Mouse (Mus musculus) small intestine, adult 2 months (tissue): ENCODE measurements at regions not wholly inside any gene's neighbourhood (a gene's known extent, or its start where the extent isn't known, plus 50 kb on each side); places are given as distances from the start of the nearest gene placed in this dataset.

ENCODE experiments used
- H3K27ac ChIP-seq: fragments of 200-500 bp; 2 replicates; pipeline ENCODE4 v1.5.1; 2012; ENCODE audit warnings: low read depth, low read length, control low read depth, inconsistent platforms; ENCODE audit not compliant: insufficient read depth
- H3K27me3 ChIP-seq: fragments of 200-500 bp; 2 replicates; pipeline ENCODE4 v1.6.1; 2012; ENCODE audit warnings: mild to moderate bottlenecking, moderate library complexity, low read length, inconsistent platforms; ENCODE audit not compliant: control insufficient read depth, insufficient read depth
- H3K36me3 ChIP-seq: fragments of 200-500 bp; 2 replicates; pipeline ENCODE4 v1.6.1; 2012; ENCODE audit warnings: mild to moderate bottlenecking, low read length, control low read depth, inconsistent platforms; ENCODE audit not compliant: control insufficient read depth, insufficient read depth
- H3K4me1 ChIP-seq: fragments of 200-500 bp; 2 replicates; pipeline ENCODE4 v1.6.1; 2012; ENCODE audit warnings: low read length, inconsistent platforms, mixed read lengths; ENCODE audit not compliant: control insufficient read depth, insufficient read depth, insufficient read length
- H3K4me3 ChIP-seq: fragments of 200-500 bp; 2 replicates; pipeline ENCODE4 v1.5.1; 2012; ENCODE audit warnings: low read depth, mild to moderate bottlenecking, control low read depth, inconsistent platforms, low read length, moderate library complexity
- CTCF ChIP-seq: fragments of 200-500 bp; IDR thresholded peaks from 2 replicates; pipeline ENCODE4 v1.5.1; 2012; ENCODE audit warnings: low read depth, mild to moderate bottlenecking, control low read depth, inconsistent platforms, low read length, moderate library complexity, mixed read lengths; ENCODE audit not compliant: insufficient replicate concordance, insufficient read length; ENCODE audit errors: extremely low read depth
- POLR2A ChIP-seq: fragments of 200-500 bp; IDR thresholded peaks from 2 replicates; pipeline ENCODE4 v1.6.1; 2012; ENCODE audit warnings: low read depth, mild to moderate bottlenecking, control low read depth, inconsistent platforms, low read length, moderate library complexity
- WGBS: fragments of 180-500 bp; shearing (Covaris S2); methylation state at CpG from one replicate; pipeline ENCODE4 v1.1.7; 2018; 5-methylcytosine and 5-hydroxymethylcytosine counted together

DNA sequence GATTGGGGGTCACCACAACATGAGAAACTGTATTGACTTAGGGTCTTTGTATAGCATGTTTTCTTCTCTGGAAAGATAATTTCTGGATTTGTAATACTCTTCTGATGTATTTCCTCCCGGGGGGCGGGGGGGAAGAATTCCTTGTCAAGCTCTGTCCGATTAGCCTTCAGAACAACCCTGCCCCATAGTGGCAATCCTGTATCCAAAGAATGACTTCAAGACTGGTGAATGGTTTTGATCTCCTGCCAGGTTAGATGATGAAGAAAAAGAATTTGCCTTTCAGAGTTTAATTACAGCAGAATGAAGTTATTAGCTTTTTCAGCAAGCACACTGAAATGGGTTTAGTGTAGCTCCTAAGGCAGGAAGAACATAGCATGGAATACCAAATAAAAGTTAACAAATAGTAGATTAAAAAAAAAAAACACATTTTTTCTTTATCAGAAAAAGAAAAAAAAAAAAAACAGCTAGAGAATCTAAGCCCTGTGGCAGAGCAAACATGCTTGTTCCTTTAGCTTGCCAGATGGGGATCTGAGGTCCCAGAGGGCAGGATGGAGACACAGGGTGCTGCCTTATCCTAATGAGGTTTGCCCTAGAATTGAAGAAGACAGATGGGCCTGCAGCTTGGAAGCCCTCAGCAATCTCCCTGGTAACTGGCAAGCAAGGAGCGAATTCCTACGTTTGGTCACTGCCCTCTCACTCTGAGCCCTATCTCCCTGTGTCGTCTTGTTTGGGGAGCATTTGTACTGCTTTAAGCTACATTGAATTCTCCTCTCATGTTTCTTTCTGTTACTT lies 280.9 kb upstream of the Gm9972 start:
- H3K36me3 ChIP-seq = no peaks in the 10 kb centered on the region
- H3K27ac ChIP-seq = no peak overlapping the region
- no peaks in the 10 kb centered on the region for H3K27me3 ChIP-seq
- WGBS = 71% methylated on average over 6 of the region's 6 CpGs
- TF ChIP-seq CTCF = no peak
- no peak for TF ChIP-seq POLR2A
- H3K4me1 ChIP-seq = no peaks in the 10 kb centered on the region
- H3K4me3 ChIP-seq = no peak overlapping the region

DNA sequence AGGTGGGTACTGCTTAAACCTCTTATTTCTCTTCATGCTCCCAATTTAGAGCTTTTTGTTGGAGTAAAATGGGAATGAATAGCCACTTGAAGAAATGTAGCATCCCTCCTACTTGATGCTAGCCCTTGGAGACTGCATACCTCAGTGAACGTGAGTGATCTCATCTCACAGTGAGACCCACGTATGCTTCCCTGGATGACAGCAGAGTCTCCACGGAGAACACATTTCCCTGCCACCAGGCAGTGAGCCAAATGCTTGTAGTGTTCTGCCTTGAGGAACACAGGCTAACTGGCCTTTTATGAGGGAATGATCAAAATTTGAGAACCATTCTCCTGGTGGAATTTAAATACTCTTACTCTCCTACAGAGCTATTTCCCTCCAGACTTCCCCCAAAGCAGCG lies 280.1 kb upstream of the Gm9972 start:
- no peaks in the 10 kb centered on the region for H3K36me3 ChIP-seq
- 60% methylated on average over 4 of the region's 4 CpGs for WGBS
- H3K4me1 ChIP-seq = no peaks in the 10 kb centered on the region
- H3K27me3 ChIP-seq = no peaks in the 10 kb centered on the region
- no peak overlapping the region for H3K27ac ChIP-seq
- no peak overlapping the region for H3K4me3 ChIP-seq
- TF ChIP-seq POLR2A = no peak
- TF ChIP-seq CTCF = no peak

- no peak for TF ChIP-seq POLR2A
- no peak for TF ChIP-seq CTCF
- Histone ChIP-seq H3K27ac (no peak overlapping the region), H3K4me1 (no peaks in the 10 kb centered on the region), H3K36me3 (no peaks in the 10 kb centered on the region), H3K27me3 (no peaks in the 10 kb centered on the region), H3K4me3 (no peak overlapping the region)
These were observed 270.3 kb upstream of the Gm9972 start for GRCm38 (mm10) chr11:42765213-42765612.

GRCm38 (mm10) chr11:42775074-42775676 lies 260.4 kb upstream of the Gm9972 start:
- Histone ChIP-seq H3K4me3 (no peak overlapping the region), H3K27ac (no peak overlapping the region), H3K4me1 (no peaks in the 10 kb centered on the region), H3K27me3 (no peaks in the 10 kb centered on the region), H3K36me3 (no peaks in the 10 kb centered on the region)
- no peak for TF ChIP-seq CTCF
- TF ChIP-seq POLR2A = no peak
- WGBS = 57% methylated on average over 4 of the region's 4 CpGs

DNA sequence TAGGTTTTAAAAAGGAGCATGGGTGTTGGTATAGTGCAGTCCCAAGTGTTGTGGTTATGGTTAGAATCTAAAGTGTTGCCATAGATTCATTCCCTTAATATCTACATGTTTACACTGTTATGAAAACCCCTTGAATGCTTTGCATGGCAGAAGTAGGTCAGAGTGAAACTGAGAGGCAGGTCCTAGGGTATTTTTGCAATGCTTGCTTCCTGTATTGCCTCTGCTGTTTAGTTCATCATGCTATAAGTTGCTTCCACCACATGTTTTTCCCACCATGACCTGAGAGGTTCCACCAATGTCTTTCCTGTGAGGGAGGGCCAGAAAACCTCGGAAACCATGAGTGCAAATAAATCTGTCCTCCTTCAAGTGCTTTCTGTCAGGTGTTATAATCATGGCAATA lies 224.1 kb upstream of the Gm9972 start:
- H3K4me3 ChIP-seq = no peak overlapping the region
- H3K4me1 ChIP-seq = no peaks in the 10 kb centered on the region
- WGBS = 74% methylated on average over 1 of the region's 1 CpGs
- no peaks in the 10 kb centered on the region for H3K36me3 ChIP-seq
- no peaks in the 10 kb centered on the region for H3K27me3 ChIP-seq
- no peak overlapping the region for H3K27ac ChIP-seq
- TF ChIP-seq POLR2A = no peak
- no peak for TF ChIP-seq CTCF

- Histone ChIP-seq H3K27me3 (no peaks in the 10 kb centered on the region), H3K4me1 (no peaks in the 10 kb centered on the region), H3K36me3 (no peaks in the 10 kb centered on the region), H3K4me3 (no peak overlapping the region), H3K27ac (no peak overlapping the region)
- WGBS = 71% methylated on average over 2 of the region's 2 CpGs
- TF ChIP-seq CTCF = no peak
- TF ChIP-seq POLR2A = no peak
These were observed 219.8 kb upstream of the Gm9972 start for GRCm38 (mm10) chr11:42815753-42816152.

- Histone ChIP-seq H3K4me3 (no peak overlapping the region), H3K36me3 (no peaks in the 10 kb centered on the region), H3K27ac (no peak overlapping the region), H3K4me1 (no peaks in the 10 kb centered on the region), H3K27me3 (no peaks in the 10 kb centered on the region)
- WGBS = 34% methylated on average over 1 of the region's 1 CpGs
- TF ChIP-seq CTCF (no peak), POLR2A (no peak)
These were observed 212.7 kb upstream of the Gm9972 start for GRCm38 (mm10) chr11:42822835-42823234.

DNA sequence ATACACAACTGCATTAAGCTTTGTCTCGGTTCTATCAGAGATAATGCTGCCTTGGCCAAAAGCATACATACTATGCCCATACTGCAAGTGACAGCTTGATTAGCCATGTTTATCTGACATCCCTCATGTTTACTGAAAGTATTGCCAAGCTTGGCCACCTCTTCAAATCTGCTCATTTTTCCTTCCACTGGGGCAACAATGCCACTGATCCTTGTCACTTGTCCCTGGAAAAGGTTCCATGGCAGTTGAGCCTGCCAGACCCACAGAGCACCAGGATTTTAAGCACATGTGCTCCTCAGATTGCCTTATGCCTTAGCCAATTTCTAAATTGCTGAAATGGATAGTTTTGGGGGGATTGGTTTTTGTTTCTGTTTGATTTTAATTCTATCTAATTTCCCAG lies 189.8 kb upstream of the Gm9972 start:
- H3K27ac ChIP-seq = no peak overlapping the region
- no peaks in the 10 kb centered on the region for H3K27me3 ChIP-seq
- H3K4me3 ChIP-seq = no peak overlapping the region
- H3K4me1 ChIP-seq = no peaks in the 10 kb centered on the region
- TF ChIP-seq CTCF = no peak
- TF ChIP-seq POLR2A = no peak
- WGBS = 70% methylated on average over 1 of the region's 1 CpGs
- H3K36me3 ChIP-seq = no peaks in the 10 kb centered on the region
